Mouse (Mus musculus): ENCODE results near the gene Lpo. TPM values are rescaled to one million over a fixed set of nuclear protein-coding genes. Genes with fewer than 3 reads are reported as not detected.
A peak's percentile ranks its signal among the peaks of the same experiment; 100 is the strongest.

The Lpo gene
- polyA plus RNA-seq, 1 experiment from 2014 or later, result 0.05 TPM

MicroRNAs within 50 kb of the gene (microRNA counts, 519-probe panel; counts per million panel counts)
- 3,546 counts per million, percentile 87 among the panel's probes with 10 or more counts for microRNA mmu-miR-142-3p
- 3,414 counts per million, percentile 84 among the panel's probes with 10 or more counts for microRNA mmu-miR-142-5p

Other genes starting within 250 kb of the Lpo start
- gene Mtmr4, start 236.1 kb downstream of the Lpo start, polyA plus RNA-seq (2015; fragmentation: Nextera tagmentation; extraction: Ambion mirVana), result 26.9 and 27.6 TPM in 2 replicates
- gene Hsf5, start 211.1 kb downstream of the Lpo start, polyA plus RNA-seq (2015; fragmentation: Nextera tagmentation; extraction: Ambion mirVana), result 0.15 and 0.29 TPM in 2 replicates
- gene Rnf43, start 165.6 kb downstream of the Lpo start, polyA plus RNA-seq (2015; fragmentation: Nextera tagmentation; extraction: Ambion mirVana), result 14.1 and 14.7 TPM in 2 replicates
- gene Supt4a, start 90.7 kb downstream of the Lpo start, polyA plus RNA-seq (2015; fragmentation: Nextera tagmentation; extraction: Ambion mirVana), result 117 and 121 TPM in 2 replicates
- gene Tspoap1, start 67.7 kb downstream of the Lpo start, polyA plus RNA-seq (2015; fragmentation: Nextera tagmentation; extraction: Ambion mirVana), result 0.96 and 1.5 TPM in 2 replicates
- 2.9 and 5.9 TPM in 2 replicates for gene Mpo, start 34.7 kb downstream of the Lpo start, polyA plus RNA-seq (2015; fragmentation: Nextera tagmentation; extraction: Ambion mirVana)
- 10.2 and 10.5 TPM in 2 replicates for gene Mks1, start 24.9 kb upstream of the Lpo start, polyA plus RNA-seq (2015; fragmentation: Nextera tagmentation; extraction: Ambion mirVana)
- 0.14 and 0.16 TPM in 2 replicates for gene Epx, start 47.2 kb upstream of the Lpo start, polyA plus RNA-seq (2015; fragmentation: Nextera tagmentation; extraction: Ambion mirVana)
- not detected in 2 replicates for gene Olfr462, start 64.0 kb upstream of the Lpo start, polyA plus RNA-seq (2015; fragmentation: Nextera tagmentation; extraction: Ambion mirVana)
- not detected in 2 replicates for gene Olfr463, start 69.1 kb upstream of the Lpo start, polyA plus RNA-seq (2015; fragmentation: Nextera tagmentation; extraction: Ambion mirVana)
- gene Olfr464, start 92.7 kb upstream of the Lpo start, polyA plus RNA-seq (2015; fragmentation: Nextera tagmentation; extraction: Ambion mirVana), result not detected in 2 replicates
- 27.7 and 27.8 TPM in 2 replicates for gene Dynll2, start 159.2 kb upstream of the Lpo start, polyA plus RNA-seq (2015; fragmentation: Nextera tagmentation; extraction: Ambion mirVana)
- 237 and 244 TPM in 2 replicates for gene Srsf1, start 219.1 kb upstream of the Lpo start, polyA plus RNA-seq (2015; fragmentation: Nextera tagmentation; extraction: Ambion mirVana)
- 30.4 and 32.4 TPM in 2 replicates for gene Vezf1, start 240.0 kb upstream of the Lpo start, polyA plus RNA-seq (2015; fragmentation: Nextera tagmentation; extraction: Ambion mirVana)

Data from intestine, embryonic 15.5 days (tissue).